Mouse (Mus musculus) MEL (cell line): ENCODE results near the gene Tsc22d3.
A peak's percentile ranks its signal among the peaks of the same experiment; 100 is the strongest.

ENCODE experiments used
- CTCF ChIP-seq, 3 experiments: IDR thresholded peaks in 2 of 3; conservative IDR thresholded peaks in 1 of 3; 2 replicates each; pipeline ENCODE4 v1.5.1; 2011 to 2012; ENCODE audit warnings: low read length in 3 of 3, low read depth in 2 of 3, mild to moderate bottlenecking in 2 of 3, improper control_type of control experiment in 1 of 3, inconsistent platforms in 1 of 3, mixed read lengths in 1 of 3, moderate library complexity in 1 of 3; ENCODE audit not compliant: control insufficient read depth in 1 of 3, insufficient read depth in 1 of 3, poor library complexity in 1 of 3, severe bottlenecking in 1 of 3
- POLR2A ChIP-seq, 2 experiments: IDR thresholded peaks; 2 replicates each; pipeline ENCODE4 v1.6.1; 2011 to 2012; ENCODE audit warnings: low read length in 2 of 2, mild to moderate bottlenecking in 2 of 2, control low read depth in 1 of 2, improper control_type of control experiment in 1 of 2, low read depth in 1 of 2, moderate library complexity in 1 of 2; ENCODE audit not compliant: control insufficient read depth in 1 of 2, insufficient read depth in 1 of 2, poor library complexity in 1 of 2
- SIN3A ChIP-seq: IDR thresholded peaks from 2 replicates; pipeline ENCODE4 v1.6.1; 2012; ENCODE audit warnings: low read length, improper control_type of control experiment, inconsistent platforms
- TBP ChIP-seq: IDR thresholded peaks from 2 replicates; pipeline ENCODE4 v1.8.0; 2011; ENCODE audit warnings: low read depth, low read length, improper control_type of control experiment

DNA sequence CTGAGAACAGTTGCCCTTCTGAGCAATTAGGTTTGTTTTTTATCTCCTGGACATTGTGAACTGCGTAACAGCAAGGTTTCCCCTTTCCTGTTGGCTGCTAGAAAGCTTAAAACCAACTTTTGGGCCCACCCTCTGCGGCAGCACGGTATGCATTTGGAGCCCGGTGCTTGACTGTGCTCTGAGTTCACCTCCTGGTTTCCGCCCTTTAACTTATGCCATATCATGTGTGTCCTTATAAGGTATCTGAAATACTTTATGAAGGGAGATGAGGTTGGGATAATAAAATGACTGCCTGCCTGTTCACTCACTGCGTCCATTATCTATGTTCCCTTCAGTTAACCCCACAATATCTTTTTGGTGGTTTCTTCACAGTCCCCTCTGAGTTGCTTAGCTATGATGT lies 106.3 kb downstream of the Tsc22d3 start:
- TF ChIP-seq TBP (0 out of 2 replicates have a peak, but pooled peaks have one; percentile 27), POLR2A (IDR thresholded peaks at IDR 0.05; ENCODE audit: control insufficient read depth in 1 of 2, insufficient read depth in 1 of 2, low read depth in 1 of 2, low read length in 2 of 2, poor library complexity in 1 of 2) (no peak), SIN3A (no peak; the same call in 1 of the 2 replicates), CTCF (IDR thresholded peaks at IDR 0.05 in 2 of 3, conservative IDR thresholded peaks at IDR 0.05 in 1 of 3; ENCODE audit: control insufficient read depth in 1 of 3, insufficient read depth in 1 of 3, low read depth in 2 of 3, low read length in 3 of 3, poor library complexity in 1 of 3, severe bottlenecking in 1 of 3) (no peak)
